Mouse (Mus musculus) Patski (cell line): ENCODE results near the gene Acadm. TPM values are rescaled to one million over a fixed set of nuclear protein-coding genes. Genes with fewer than 3 reads are reported as not detected.
A peak's percentile ranks its signal among the peaks of the same experiment; 100 is the strongest.

Experiments
- ATAC-seq: fragments of 100-300 bp; one replicate; pipeline ENCODE4 v1.8.0; 2021
- CTCF ChIA-PET: fragments of 350-600 bp; sonication (Branson Sonifier 250); formaldehyde crosslinking; loops from one replicate; lab custom pipeline; 2022; ENCODE audit warnings: inconsistent platforms; lab: Charles Lee
- POLR2A ChIA-PET: fragments of 350-600 bp; sonication (Branson Sonifier 250); formaldehyde crosslinking; loops from one replicate; lab custom pipeline; 2022; ENCODE audit warnings: antibody characterized with exemption, inconsistent platforms; lab: Charles Lee
- DNase-seq: peaks from one replicate; pipeline ENCODE4 v3.0.0-alpha.2; 2011; ENCODE audit warnings: low read depth, low spot score
- H3K27me3 ChIP-seq: fragments of 371-371 bp; one replicate; pipeline ENCODE4 v1.5.1; 2021
- CTCF ChIP-seq: fragments of 100-300 bp; IDR thresholded peaks from one replicate; pipeline ENCODE4 v1.5.1; 2021
- in situ Hi-C: fragments of 300-500 bp; cut with MboI; formaldehyde crosslinking; loops from 3 replicates; pipeline ENCODE4 v1.11.1; 2018; ENCODE audit warnings: low pct_unique_long_range_greater_than_20kb, mixed read lengths
- polyA plus RNA-seq: library from polyadenylated mRNA; unstranded; gene quantifications from one replicate; pipeline ENCODE4 v1.2.3, GENCODE M21; 2021

Gene Acadm
- polyA plus RNA-seq, 1 experiment from 2014 or later: 240 TPM

DNA sequence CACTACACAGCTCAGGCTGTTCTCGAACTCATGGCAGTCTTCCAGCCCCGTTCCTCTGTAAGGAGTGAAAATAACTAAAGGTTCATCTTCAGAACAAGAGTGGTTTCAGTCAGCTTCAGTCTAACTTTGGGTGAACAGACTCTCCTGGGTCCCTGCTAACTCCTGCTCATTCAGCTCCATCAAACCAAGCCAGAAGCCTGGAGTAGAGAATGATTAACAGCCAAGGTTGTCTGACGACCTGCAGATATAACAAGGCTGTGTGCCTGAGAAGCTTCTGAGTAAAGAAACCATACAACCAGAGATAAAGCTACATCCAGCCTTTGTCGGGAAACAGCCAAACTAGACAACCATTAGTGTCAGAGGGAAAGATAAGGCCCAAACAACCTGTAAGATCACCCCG lies 23.0 kb upstream of the Acadm start:
- no peak for ATAC-seq
- ChIA-PET POLR2A (no interaction called here), CTCF (interaction anchor here (0.7 to 3.2 kb wide), 8 partner anchors 8 to 303 kb away, joined by 3 to 14 read pairs (median 5); no protein-coding TSS in a partner anchor)
- in situ Hi-C loops: no loop called here
- no peak for DNase-seq
- no peaks in the 10 kb centered on the region for H3K27me3 ChIP-seq
- TF ChIP-seq CTCF: no peak

DNA sequence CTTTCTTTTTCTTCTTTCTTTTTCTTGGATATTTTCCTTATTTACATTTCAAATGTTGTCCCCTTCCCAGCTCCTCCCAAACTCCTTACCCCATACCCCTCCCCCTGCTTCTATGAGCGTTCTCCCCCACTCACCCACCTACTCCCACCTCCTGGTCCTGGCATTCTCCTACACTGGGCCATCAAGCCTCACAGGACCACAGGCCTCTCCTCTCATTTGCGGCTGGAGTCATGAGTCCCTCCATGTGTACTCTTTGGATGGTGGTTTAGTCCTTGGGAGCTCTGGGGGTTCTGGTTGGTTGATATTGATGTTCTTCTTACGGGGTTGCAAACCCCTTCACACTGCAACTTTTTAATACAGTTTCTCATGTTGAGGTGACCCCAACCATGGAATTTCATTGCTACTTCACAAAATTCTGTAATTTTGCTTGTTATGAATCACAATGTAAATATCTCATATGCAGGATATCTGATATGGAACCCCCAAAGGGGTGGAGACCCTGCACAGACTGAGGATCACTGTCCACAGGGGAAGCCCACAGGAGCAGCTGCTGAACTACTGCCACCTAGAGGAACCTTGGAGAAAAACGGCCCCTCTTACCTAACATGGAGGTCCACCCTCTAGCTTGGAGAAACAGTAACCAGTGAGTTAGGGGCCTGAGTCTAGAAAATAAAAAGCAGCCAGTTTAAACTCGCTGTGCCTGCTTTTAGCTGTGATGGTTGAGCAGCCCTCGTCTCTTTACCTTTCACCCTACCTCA lies 17.4 kb upstream of the Acadm start:
- ChIA-PET POLR2A (interaction anchor here (0.5 to 1.1 kb wide), 2 partner anchors 44 to 50 kb away, joined by 3 read pairs; no protein-coding TSS in a partner anchor), CTCF (interaction anchor here (0.7 to 7.2 kb wide), 13 partner anchors 10 to 272 kb away, joined by 3 to 64 read pairs (median 4); partner anchors contain the start of genes Acadm and Slc44a5)
- in situ Hi-C loops: loop anchor here (5.0 kb wide), 1 partner anchor 265 kb away; no protein-coding TSS in a partner anchor
- peaks cover 2% of the 10 kb centered on the region for H3K27me3 ChIP-seq
- TF ChIP-seq CTCF: peak; percentile 82
- ATAC-seq: no peak
- no peak for DNase-seq

DNA sequence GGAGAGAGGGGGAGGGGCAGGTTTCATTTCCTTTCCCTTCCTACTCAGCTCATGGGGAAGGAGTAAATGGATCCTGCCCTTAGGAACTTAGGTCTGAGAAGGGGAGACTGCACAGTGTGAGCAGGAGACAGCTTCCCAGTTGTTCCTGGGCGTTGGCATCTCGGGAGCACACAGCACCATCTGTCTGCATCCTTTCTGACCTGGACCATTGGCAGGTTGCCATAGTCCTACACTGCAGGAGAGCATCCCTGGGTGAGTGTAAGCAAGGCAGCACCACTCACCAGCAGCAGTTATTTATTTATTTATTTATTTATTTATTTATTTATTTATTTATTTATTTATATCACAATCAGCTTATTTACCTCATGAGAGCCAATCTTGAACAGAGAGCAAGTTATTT lies 16.5 kb upstream of the Acadm start:
- TF ChIP-seq CTCF: no peak
- POLR2A ChIA-PET: interaction anchor here (0.8 to 1.1 kb wide), 2 partner anchors 23 to 266 kb away, joined by 3 read pairs; no protein-coding TSS in a partner anchor
- in situ Hi-C loops: loop anchor here (5.0 kb wide), 1 partner anchor 266 kb away; no protein-coding TSS in a partner anchor
- CTCF ChIA-PET: interaction anchor here (0.7 to 7.2 kb wide), 10 partner anchors 8 to 270 kb away, joined by 3 to 64 read pairs (median 7); partner anchors contain the start of gene Acadm
- peaks cover 5% of the 10 kb centered on the region for H3K27me3 ChIP-seq
- ATAC-seq (no peak), DNase-seq (no peak)

DNA sequence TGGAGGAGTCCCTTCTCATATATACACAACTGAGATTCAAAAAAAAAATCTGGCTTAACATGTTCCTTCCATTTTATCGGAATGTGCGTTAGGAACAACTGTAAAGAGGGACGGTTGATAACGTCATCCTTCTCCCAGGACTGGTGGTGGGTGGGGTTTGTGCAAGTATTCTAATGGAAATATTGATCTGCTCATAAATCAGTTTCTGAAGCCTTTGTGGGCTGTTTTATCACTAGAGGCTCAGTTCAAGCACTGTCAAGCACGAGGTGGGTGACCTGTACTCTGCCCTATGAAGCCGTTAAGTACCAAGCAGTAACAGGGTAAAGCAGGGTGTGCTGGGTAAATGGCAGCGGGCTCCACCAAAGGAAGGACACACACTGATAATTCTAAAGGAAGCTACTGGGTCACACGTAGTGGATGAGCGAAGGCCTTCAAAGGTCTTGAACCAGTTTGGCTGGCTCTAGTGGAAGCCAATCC lies 15.3 kb upstream of the Acadm start:
- TF ChIP-seq CTCF: no peak
- ChIA-PET POLR2A (no interaction called here), CTCF (interaction anchor here (0.8 to 7.2 kb wide), 12 partner anchors 9 to 635 kb away, joined by 3 to 64 read pairs (median 4); partner anchors contain the start of gene Acadm)
- no peak for ATAC-seq
- in situ Hi-C loops: loop anchor here (5.0 to 10.0 kb wide), 2 partner anchors 268 to 615 kb away; no protein-coding TSS in a partner anchor
- no peak for DNase-seq
- peaks cover 5% of the 10 kb centered on the region for H3K27me3 ChIP-seq

DNA sequence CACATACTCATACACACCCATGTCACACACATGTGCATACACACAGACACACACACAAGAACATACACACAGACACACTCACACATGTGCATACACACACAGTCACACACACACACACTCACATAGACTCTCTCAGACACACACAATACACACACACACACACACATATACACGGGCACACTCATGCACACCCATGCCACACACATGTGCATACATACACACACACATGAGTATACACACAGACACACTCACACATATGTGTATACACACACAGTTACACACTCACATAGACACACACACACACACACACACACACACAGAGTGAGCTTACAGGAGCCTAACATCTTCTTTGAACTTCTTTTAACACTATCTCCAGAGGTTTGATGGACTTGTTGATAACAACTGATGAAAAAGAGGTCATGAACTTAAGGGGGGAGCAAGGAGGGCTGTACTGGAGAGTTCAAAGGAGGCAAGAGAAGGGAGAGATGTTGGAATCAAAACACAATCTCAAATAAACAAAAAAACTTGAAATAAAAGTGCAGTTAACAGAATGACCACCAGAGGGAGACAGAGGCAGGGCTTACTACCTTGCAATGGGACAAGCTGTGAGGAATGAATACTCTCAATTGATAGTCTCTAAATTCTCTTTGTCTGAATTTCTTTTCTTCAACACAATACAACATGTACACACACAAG lies 14.8 kb upstream of the Acadm start:
- ATAC-seq: peak; percentile 52
- H3K27me3 ChIP-seq: peaks cover 5% of the 10 kb centered on the region
- in situ Hi-C loops: loop anchor here (10.0 kb wide), 1 partner anchor 616 kb away; no protein-coding TSS in a partner anchor
- DNase-seq: no peak
- peak; percentile 85 for TF ChIP-seq CTCF
- ChIA-PET POLR2A (no interaction called here), CTCF (interaction anchor here (0.8 to 7.2 kb wide), 11 partner anchors 9 to 635 kb away, joined by 3 to 64 read pairs (median 6); partner anchors contain the start of gene Acadm)

DNA sequence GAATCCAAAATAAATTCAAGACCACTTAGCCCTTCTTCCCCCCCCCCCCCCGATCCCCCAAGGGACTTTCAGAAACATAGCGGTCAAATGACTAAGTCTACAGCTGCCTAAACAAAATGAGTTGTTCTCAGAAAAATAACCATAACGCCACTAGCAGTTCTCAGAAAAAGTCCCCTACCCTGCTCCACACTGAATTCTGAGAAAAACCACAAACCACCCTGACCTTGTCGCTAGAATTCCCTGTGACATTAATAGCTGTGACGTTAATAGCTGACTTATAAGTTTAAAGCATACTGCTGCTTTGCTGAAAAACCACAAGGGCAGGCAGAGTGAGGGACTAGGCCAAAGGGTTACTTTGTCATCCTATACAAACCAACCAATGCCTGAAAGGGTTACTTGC lies 13.5 kb upstream of the Acadm start:
- in situ Hi-C loops: loop anchor here (10.0 kb wide), 1 partner anchor 617 kb away; no protein-coding TSS in a partner anchor
- peaks cover 5% of the 10 kb centered on the region for H3K27me3 ChIP-seq
- no peak for TF ChIP-seq CTCF
- DNase-seq: no peak
- ChIA-PET POLR2A (interaction anchor here (0.7 to 1.6 kb wide), 2 partner anchors 11 to 13 kb away, joined by 3 to 5 read pairs; no protein-coding TSS in a partner anchor), CTCF (interaction anchor here (1.1 to 7.2 kb wide), 4 partner anchors 10 to 268 kb away, joined by 3 to 64 read pairs (median 39); partner anchors contain the start of gene Acadm)
- no peak for ATAC-seq

DNA sequence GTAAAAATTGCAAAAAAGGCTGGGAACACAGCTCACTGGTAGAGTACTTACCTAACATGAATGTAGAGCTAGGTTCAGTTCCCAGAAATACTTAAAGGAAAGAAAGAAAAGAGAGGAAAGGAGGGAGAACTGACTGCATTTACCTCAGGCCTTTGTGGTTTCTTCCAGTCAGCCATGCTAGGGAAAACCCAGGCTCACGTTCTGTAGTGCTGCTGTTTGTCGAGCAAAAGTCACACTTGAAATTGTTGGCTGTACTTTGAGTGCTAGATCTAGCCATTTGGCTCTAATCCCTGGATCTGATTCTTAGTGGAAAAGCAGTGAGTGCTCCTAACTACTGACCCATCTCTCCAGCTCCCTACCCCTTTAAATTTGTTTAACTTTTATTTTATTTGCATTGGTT lies 3.7 kb upstream of the Acadm start:
- in situ Hi-C loops: no loop called here
- CTCF ChIA-PET: interaction anchor here (0.9 to 7.0 kb wide), 5 partner anchors 12 to 278 kb away, joined by 3 to 64 read pairs (median 5); partner anchors contain the start of gene Rabggtb
- no peak for ATAC-seq
- H3K27me3 ChIP-seq: peaks cover 4% of the 10 kb centered on the region
- DNase-seq: no peak
- TF ChIP-seq CTCF: no peak
- POLR2A ChIA-PET: no interaction called here

DNA sequence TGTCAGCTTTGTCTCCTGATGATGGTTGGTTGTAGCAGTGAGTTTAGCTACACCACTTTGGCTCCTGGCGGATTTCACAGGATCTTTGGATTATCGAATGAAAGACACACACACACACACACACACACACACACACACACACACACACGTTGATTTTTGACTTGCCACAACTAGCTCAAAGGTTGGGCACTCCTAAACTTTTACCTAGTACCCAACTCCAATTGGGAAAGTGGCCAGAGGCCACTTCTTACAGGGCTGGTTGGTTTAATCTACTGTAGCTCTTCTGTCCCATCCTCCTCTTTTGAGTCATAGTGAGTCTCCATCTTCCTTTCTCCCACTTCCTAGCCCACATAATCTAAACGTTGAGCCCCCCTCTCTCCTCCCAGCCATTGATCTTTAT lies 2.8 kb upstream of the Acadm start:
- no peak for ATAC-seq

DNA sequence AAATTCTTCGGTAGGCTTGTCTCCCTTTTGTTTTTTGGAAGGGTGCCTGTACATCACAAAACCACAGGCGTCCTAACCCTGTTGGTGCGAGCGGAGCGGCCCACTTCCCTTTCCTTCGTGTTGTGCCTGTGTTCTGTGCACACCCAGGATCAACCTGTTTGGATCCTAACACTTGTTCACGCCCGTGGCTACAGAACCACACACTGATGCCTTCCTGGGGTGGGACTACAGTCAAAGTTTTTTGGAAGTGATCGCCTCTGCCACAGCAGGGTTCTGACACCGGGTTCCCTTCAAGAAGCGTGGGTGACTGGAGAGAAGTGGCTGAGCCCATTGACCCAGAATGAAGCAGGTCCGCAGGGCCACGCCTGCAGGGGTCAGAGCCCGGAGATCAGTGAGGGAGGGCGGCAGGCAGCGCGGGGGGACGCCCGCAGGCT lies 514 bp downstream of the Acadm start:
- CTCF ChIA-PET: interaction anchor here (1.6 kb wide), 1 partner anchor 11 kb away, joined by 7 read pairs; no protein-coding TSS in a partner anchor
- POLR2A ChIA-PET: interaction anchor here (1.0 to 1.6 kb wide), 5 partner anchors 9 to 91 kb away, joined by 3 to 5 read pairs (median 3); no protein-coding TSS in a partner anchor
- no peak for TF ChIP-seq CTCF
- DNase-seq (no peak), ATAC-seq (peak; percentile 68)
- in situ Hi-C loops: no loop called here
- H3K27me3 ChIP-seq: no peaks in the 10 kb centered on the region

More for the DNA sequence above, 2.8 kb upstream of the Acadm start:
- peaks cover 4% of the 10 kb centered on the region for H3K27me3 ChIP-seq
- ChIA-PET CTCF (interaction anchor here (1.8 to 7.0 kb wide), 2 partner anchors 13 to 34 kb away, joined by 5 to 64 read pairs; partner anchors contain the start of gene Rabggtb), POLR2A (interaction anchor here (0.6 to 0.7 kb wide), 2 partner anchors 11 to 176 kb away, joined by 3 to 8 read pairs; no protein-coding TSS in a partner anchor)
- in situ Hi-C loops: no loop called here
- no peak for DNase-seq
- TF ChIP-seq CTCF: no peak
